Comparison of ENCODE assay signal across 15 mouse cellular contexts in the genomic region with DNA sequence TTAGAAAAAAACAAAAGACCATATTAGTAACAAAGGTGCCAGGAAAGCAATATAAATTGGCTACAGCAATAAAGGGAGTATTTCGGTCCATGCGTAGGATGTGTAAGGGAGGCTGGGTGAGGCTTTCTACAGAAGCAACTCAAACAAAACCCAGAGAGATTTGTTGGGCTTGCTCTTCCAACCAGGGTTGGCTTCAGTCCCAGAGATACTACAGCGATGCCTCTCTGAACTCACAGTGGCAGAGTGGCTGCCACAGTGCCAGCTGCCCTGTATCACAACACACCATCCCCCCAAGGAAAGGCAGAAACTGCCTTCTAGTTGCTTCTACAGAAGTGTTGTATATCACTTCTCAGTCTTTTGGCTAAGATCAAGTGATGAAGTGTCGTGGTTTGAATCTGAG.
A peak's percentile ranks its signal among the peaks of the same experiment; 100 is the strongest.
DNase-seq lines count a peak whose midpoint lies in the region; ATAC-seq and TF ChIP-seq lines count a peak whose summit lies in the region.
"Had no signal": no experiment of that assay in that cellular context is flagged by ENCODE, and none has a peak within 500 bp of the region (broad histone marks: within the 10 kb centered on the region; RNA-seq: fewer than 3 reads in every experiment).

No protein-coding gene starts in this region.

- H3K27me3 ChIP-seq in forebrain, embryonic 15.5 days: no peaks in the 10 kb centered on the region
- H3K27me3 ChIP-seq in forebrain, embryonic 11.5 days (ENCODE audit: control insufficient read depth, insufficient read depth, low read length): no peaks in the 10 kb centered on the region
- H3K27me3 ChIP-seq in kidney, embryonic 16.5 days (ENCODE audit: insufficient read depth, low read length): no peaks in the 10 kb centered on the region
- H3K27me3 ChIP-seq in lung, embryonic 16.5 days (ENCODE audit: control insufficient read depth, insufficient read depth, low read depth, low read length): no peaks in the 10 kb centered on the region
- H3K27me3 ChIP-seq in lung, postnatal 0 days (replicated peaks; ENCODE audit: insufficient read depth, low read length): no peaks in the 10 kb centered on the region
- H3K27me3 ChIP-seq in liver, embryonic 11.5 days (replicated peaks; ENCODE audit: control insufficient read depth, insufficient read depth, low read length): no peaks in the 10 kb centered on the region
- H3K27me3 ChIP-seq: heart, embryonic 12.5 days; hindbrain, embryonic 15.5 days had no signal

- H3K4me1 ChIP-seq in forebrain, embryonic 15.5 days: no peaks in the 10 kb centered on the region
- H3K4me1 ChIP-seq in forebrain, embryonic 11.5 days (replicated peaks; ENCODE audit: control insufficient read depth, insufficient read depth, low read length): no peaks in the 10 kb centered on the region
- H3K4me1 ChIP-seq in kidney, embryonic 16.5 days (ENCODE audit: insufficient read depth, low read length): no peaks in the 10 kb centered on the region; the same call in 1 of the 2 replicates
- H3K4me1 ChIP-seq in lung, embryonic 16.5 days (replicated peaks; ENCODE audit: control insufficient read depth, insufficient read depth, low read length): peaks cover 2% of the 10 kb centered on the region; the same call in 1 of the 2 replicates
- no peaks in the 10 kb centered on the region for H3K4me1 ChIP-seq in lung, adult 2 months (ENCODE audit: control insufficient read depth, insufficient read depth, low read length)
- H3K4me1 ChIP-seq in lung, postnatal 0 days (ENCODE audit: insufficient read depth, low read depth, low read length): no peaks in the 10 kb centered on the region
- no peaks in the 10 kb centered on the region for H3K4me1 ChIP-seq in liver, embryonic 11.5 days (replicated peaks; ENCODE audit: control insufficient read depth, insufficient read depth, low read length)
- H3K4me1 ChIP-seq: hindbrain, embryonic 15.5 days had no signal

- no peak for ATAC-seq in forebrain, embryonic 15.5 days (replicated peaks)
- no peak for ATAC-seq in forebrain, embryonic 11.5 days (replicated peaks; ENCODE audit: low FRiP score)
- 0 out of 2 replicates have a peak, but pooled peaks have one; percentile 39 for ATAC-seq in kidney, embryonic 16.5 days (ENCODE audit: low FRiP score, low TSS enrichment)
- ATAC-seq in lung, embryonic 16.5 days (ENCODE audit: low read depth): peak; percentile 92
- peak; percentile 48; the same call in 1 of the 2 replicates for ATAC-seq in lung, postnatal 0 days
- ATAC-seq in liver, embryonic 11.5 days (replicated peaks; ENCODE audit: low FRiP score): no peak

- H3K9me3 ChIP-seq in forebrain, embryonic 15.5 days: no peaks in the 10 kb centered on the region
- no peaks in the 10 kb centered on the region for H3K9me3 ChIP-seq in forebrain, embryonic 11.5 days (ENCODE audit: control insufficient read depth, low read length)
- no peaks in the 10 kb centered on the region for H3K9me3 ChIP-seq in kidney, embryonic 16.5 days (ENCODE audit: low read length)
- H3K9me3 ChIP-seq in lung, embryonic 16.5 days (ENCODE audit: control insufficient read depth, low read length): no peaks in the 10 kb centered on the region
- no peaks in the 10 kb centered on the region for H3K9me3 ChIP-seq in lung, postnatal 0 days (ENCODE audit: low read length)
- no peaks in the 10 kb centered on the region for H3K9me3 ChIP-seq in liver, embryonic 11.5 days (ENCODE audit: control insufficient read depth, low read length)
- H3K9me3 ChIP-seq: hindbrain, embryonic 15.5 days had no signal

- TF ChIP-seq POLR2A in lung, adult 2 months (IDR thresholded peaks at IDR 0.05; ENCODE audit: borderline replicate concordance, extremely low read depth, low read depth, low read length): no peak

- TF ChIP-seq CTCF in lung, adult 2 months (IDR thresholded peaks at IDR 0.05; ENCODE audit: insufficient read depth, low read length): no peak
- TF ChIP-seq CTCF in lung, postnatal 0 days (IDR thresholded peaks at IDR 0.05): no peak

- no peak overlapping the region for H3K4me2 ChIP-seq in forebrain, embryonic 15.5 days (replicated peaks)
- no peak overlapping the region for H3K4me2 ChIP-seq in forebrain, embryonic 11.5 days (ENCODE audit: low read depth, low read length, severe bottlenecking)
- no peak overlapping the region for H3K4me2 ChIP-seq in kidney, embryonic 16.5 days (replicated peaks; ENCODE audit: low read depth, low read length)
- H3K4me2 ChIP-seq in lung, embryonic 16.5 days (ENCODE audit: low read depth, low read length): no peak overlapping the region
- no peak overlapping the region for H3K4me2 ChIP-seq in lung, postnatal 0 days (replicated peaks; ENCODE audit: low read depth, low read length)
- no peak overlapping the region for H3K4me2 ChIP-seq in liver, embryonic 11.5 days
- H3K4me2 ChIP-seq: heart, embryonic 12.5 days; hindbrain, embryonic 15.5 days had no signal

- H3K4me3 ChIP-seq in forebrain, embryonic 15.5 days: no peak overlapping the region
- H3K4me3 ChIP-seq in forebrain, embryonic 11.5 days (ENCODE audit: low read depth, low read length): no peak overlapping the region
- no peak overlapping the region for H3K4me3 ChIP-seq in kidney, embryonic 16.5 days (ENCODE audit: low read length)
- no peak overlapping the region for H3K4me3 ChIP-seq in lung, embryonic 16.5 days (ENCODE audit: low read length)
- H3K4me3 ChIP-seq in lung, adult 2 months (replicated peaks; ENCODE audit: extremely low read depth, low read depth, low read length): no peak overlapping the region
- H3K4me3 ChIP-seq in lung, postnatal 0 days (ENCODE audit: low read depth, low read length): no peak overlapping the region
- no peak overlapping the region for H3K4me3 ChIP-seq in liver, embryonic 11.5 days (ENCODE audit: low read depth, low read length)
- H3K4me3 ChIP-seq: heart, embryonic 12.5 days; hindbrain, embryonic 15.5 days had no signal

- TF ChIP-seq EP300 in lung, postnatal 0 days (IDR thresholded peaks at IDR 0.05): no peak

- WGBS in forebrain, embryonic 15.5 days: 68% methylated on average over 4 of the region's 4 CpGs
- WGBS in forebrain, embryonic 11.5 days: 89% methylated on average over 4 of the region's 4 CpGs
- WGBS in kidney, embryonic 16.5 days: 44% methylated on average over 4 of the region's 4 CpGs
- 49% methylated on average over 4 of the region's 4 CpGs for WGBS in lung, embryonic 16.5 days
- WGBS in lung, adult 2 months: 57% methylated on average over 4 of the region's 4 CpGs
- 55% methylated on average over 4 of the region's 4 CpGs for WGBS in lung, postnatal 0 days
- WGBS in liver, embryonic 11.5 days: 73% methylated on average over 4 of the region's 4 CpGs

- H3K27ac ChIP-seq in forebrain, embryonic 15.5 days (replicated peaks): 0 out of 2 replicates have a peak overlapping the region, but pooled peaks have one; percentile 32
- H3K27ac ChIP-seq in forebrain, embryonic 11.5 days (ENCODE audit: low read depth, low read length): no peak overlapping the region
- H3K27ac ChIP-seq in kidney, embryonic 16.5 days (ENCODE audit: low read length): no peak overlapping the region
- H3K27ac ChIP-seq in lung, embryonic 16.5 days (ENCODE audit: low read length): peak overlapping the region; percentile 2; the same call in 1 of the 2 replicates
- H3K27ac ChIP-seq in lung, postnatal 0 days (ENCODE audit: low read length): no peak overlapping the region
- no peak overlapping the region for H3K27ac ChIP-seq in liver, embryonic 11.5 days (ENCODE audit: low read depth, low read length)
- H3K27ac ChIP-seq: hindbrain, embryonic 15.5 days had no signal

- no peaks in the 10 kb centered on the region for H3K36me3 ChIP-seq in forebrain, embryonic 15.5 days
- no peaks in the 10 kb centered on the region for H3K36me3 ChIP-seq in forebrain, embryonic 11.5 days (ENCODE audit: control insufficient read depth, insufficient read depth, low read length)
- no peaks in the 10 kb centered on the region for H3K36me3 ChIP-seq in kidney, embryonic 16.5 days (ENCODE audit: insufficient read depth, low read length)
- no peaks in the 10 kb centered on the region for H3K36me3 ChIP-seq in lung, embryonic 16.5 days (ENCODE audit: control insufficient read depth, insufficient read depth, low read length)
- H3K36me3 ChIP-seq in lung, postnatal 0 days (ENCODE audit: insufficient read depth, low read length): no peaks in the 10 kb centered on the region
- no peaks in the 10 kb centered on the region for H3K36me3 ChIP-seq in liver, embryonic 11.5 days (ENCODE audit: control insufficient read depth, insufficient read depth, low read length)
- H3K36me3 ChIP-seq: G1E; heart, embryonic 12.5 days; hindbrain, embryonic 15.5 days had no signal

- no peak for DNase-seq in forebrain, embryonic 11.5 days (ENCODE audit: low spot score)
- no peak for DNase-seq in kidney, postnatal 36 days
- DNase-seq in lung, adult 2 months: no peak
- DNase-seq in lung, postnatal 0 days (ENCODE audit: low spot score): peak; percentile 19
- no peak for DNase-seq in liver, embryonic 11.5 days (ENCODE audit: low spot score)
- DNase-seq: adrenal gland, postnatal 36 days; cerebellum, adult 11 months; kidney, postnatal 14 days; right cerebral cortex, postnatal 4 days had no signal

- no peak overlapping the region for H3K9ac ChIP-seq in forebrain, embryonic 15.5 days (replicated peaks)
- H3K9ac ChIP-seq in forebrain, embryonic 11.5 days (ENCODE audit: low read length): no peak overlapping the region
- no peak overlapping the region for H3K9ac ChIP-seq in kidney, embryonic 16.5 days (replicated peaks; ENCODE audit: low read length)
- H3K9ac ChIP-seq in lung, embryonic 16.5 days (ENCODE audit: low read length): no peak overlapping the region
- no peak overlapping the region for H3K9ac ChIP-seq in lung, postnatal 0 days (replicated peaks; ENCODE audit: low read depth)
- no peak overlapping the region for H3K9ac ChIP-seq in liver, embryonic 11.5 days (ENCODE audit: low read depth, low read length)
- H3K9ac ChIP-seq: heart, embryonic 12.5 days; hindbrain, embryonic 15.5 days had no signal

Comparison
In these comparisons a context has a peak if more than half of its experiments do, and no peak if none do; other contexts are left out.
1. H3K27ac ChIP-seq: peak in forebrain, embryonic 15.5 days (single experiment) and lung, embryonic 16.5 days (single experiment); none in forebrain, embryonic 11.5 days (single experiment), kidney, embryonic 16.5 days (single experiment), lung, postnatal 0 days (single experiment) and liver, embryonic 11.5 days (single experiment).
2. ATAC-seq: peak in kidney, embryonic 16.5 days (single experiment), lung, embryonic 16.5 days (single experiment) and lung, postnatal 0 days (single experiment); none in forebrain, embryonic 15.5 days (single experiment), forebrain, embryonic 11.5 days (single experiment) and liver, embryonic 11.5 days (single experiment).